Mouse (Mus musculus): ENCODE measurements around the gene Mrc2.

DNA sequence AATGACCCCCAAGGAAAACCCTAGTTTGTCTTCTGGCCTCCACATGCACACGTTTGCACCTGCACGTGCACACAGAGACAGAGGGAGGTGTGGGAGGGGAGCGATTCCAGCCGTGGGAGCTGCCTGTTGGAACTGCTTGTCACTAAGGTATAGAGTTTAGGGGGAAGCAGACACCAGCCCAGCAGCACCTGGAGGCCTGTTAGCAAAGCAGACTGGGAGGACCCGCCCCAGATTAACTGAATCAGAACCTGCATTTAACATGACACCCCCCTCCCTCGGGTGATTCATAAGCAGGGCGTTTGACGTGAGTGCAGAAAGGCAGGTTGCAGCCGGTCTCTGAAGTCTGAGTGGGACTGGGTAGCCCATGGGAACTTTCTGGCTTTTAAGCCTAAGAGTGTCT is 37.5 kb downstream of the Mrc2 start:
- TF ChIP-seq CTCF (IDR thresholded peaks at IDR 0.05; ENCODE audit: low read depth): no peak
- no peak for TF ChIP-seq EP300 (IDR thresholded peaks at IDR 0.05; ENCODE audit: low read depth)
